In genomic region chr11:3179726-3180092, GRCm38 (mm10) we compare ENCODE assay signal across 8 mouse cellular contexts. TPM values are rescaled to one million over a fixed set of nuclear protein-coding genes. Genes with fewer than 3 reads are reported as not detected.
A peak's percentile ranks its signal among the peaks of the same experiment; 100 is the strongest.
DNase-seq lines count a peak whose midpoint lies in the region.

No protein-coding gene starts in this region.

- DNase-seq in NIH3T3 (ENCODE audit: low read depth), result peak; percentile 25
- peak; percentile 44 to 56 for DNase-seq in cerebellum, postnatal 4 days (ENCODE audit: low spot score in 2 of 2)
- DNase-seq in heart, adult 18-20 months, result peak; percentile 28 to 58
- DNase-seq in kidney, adult 18-20 months, result peak; percentile 46
- peak; percentile 24 to 42 for DNase-seq in left cerebral cortex, adult 18-20 months (ENCODE audit: low spot score in 2 of 2)
- DNase-seq in natural killer cell, adult 2 months (ENCODE audit: low spot score in 2 of 2), result peak; percentile 25 to 35
- peak; percentile 43 to 59 for DNase-seq in spleen, postnatal 36 days (ENCODE audit: low spot score in 2 of 2)
- peak; percentile 37 for DNase-seq in urinary bladder, postnatal 14 days (ENCODE audit: low spot score)

RNA-seq across cellular contexts. Expression of gene Sfi1, which starts 13.6 kb away (rescaled TPM):
- 10 to 100 TPM; 17.3 to 20.5 TPM for total RNA-seq in heart, adult 18-20 months (2021)
- 10 to 100 TPM; 50.4 to 62.5 TPM for total RNA-seq in left cerebral cortex, adult 18-20 months (2021)

RNA-seq across cellular contexts. Expression of gene Eif4enif1, which starts 22.5 kb away (rescaled TPM):
- 10 to 100 TPM; 40.5 to 42.1 TPM for total RNA-seq in heart, adult 18-20 months (2021)
- total RNA-seq in left cerebral cortex, adult 18-20 months (2021), result 10 to 100 TPM; 70.0 to 73.7 TPM

Comparison
In these comparisons a context has a peak if more than half of its experiments do, and no peak if none do; other contexts are left out.
1. Peak in every context shown above with its lines: DNase-seq.